Mouse (Mus musculus) neural tube, embryonic 10.5 days (tissue): ENCODE data around the gene Nav3.

Source experiments
- DNase-seq: peaks from one replicate; pipeline ENCODE4 v3.0.0-alpha.2; 2017; ENCODE audit warnings: low spot score; ENCODE audit errors: extremely low spot score

The Nav3 gene

DNA sequence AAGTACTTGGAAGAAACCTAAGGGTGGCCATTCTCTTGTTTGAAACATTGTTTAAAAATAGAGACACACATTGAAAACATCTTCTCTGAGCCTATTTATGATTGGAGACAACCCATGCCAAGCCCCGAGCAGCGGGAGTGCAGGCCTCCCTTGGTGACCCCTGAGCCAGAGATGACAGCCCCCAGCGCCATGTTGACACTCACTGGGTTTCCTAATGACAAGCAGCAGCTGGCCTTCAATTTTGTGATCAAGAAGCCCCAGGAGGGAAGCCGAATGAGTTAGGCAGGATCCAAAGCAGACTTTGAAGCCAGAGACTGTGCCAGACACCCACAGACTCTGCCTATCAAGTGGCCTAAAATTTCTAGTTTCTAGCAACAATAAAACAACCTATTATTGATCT, 263.1 kb downstream of the Nav3 start:
- DNase-seq = peak; percentile 16

DNA sequence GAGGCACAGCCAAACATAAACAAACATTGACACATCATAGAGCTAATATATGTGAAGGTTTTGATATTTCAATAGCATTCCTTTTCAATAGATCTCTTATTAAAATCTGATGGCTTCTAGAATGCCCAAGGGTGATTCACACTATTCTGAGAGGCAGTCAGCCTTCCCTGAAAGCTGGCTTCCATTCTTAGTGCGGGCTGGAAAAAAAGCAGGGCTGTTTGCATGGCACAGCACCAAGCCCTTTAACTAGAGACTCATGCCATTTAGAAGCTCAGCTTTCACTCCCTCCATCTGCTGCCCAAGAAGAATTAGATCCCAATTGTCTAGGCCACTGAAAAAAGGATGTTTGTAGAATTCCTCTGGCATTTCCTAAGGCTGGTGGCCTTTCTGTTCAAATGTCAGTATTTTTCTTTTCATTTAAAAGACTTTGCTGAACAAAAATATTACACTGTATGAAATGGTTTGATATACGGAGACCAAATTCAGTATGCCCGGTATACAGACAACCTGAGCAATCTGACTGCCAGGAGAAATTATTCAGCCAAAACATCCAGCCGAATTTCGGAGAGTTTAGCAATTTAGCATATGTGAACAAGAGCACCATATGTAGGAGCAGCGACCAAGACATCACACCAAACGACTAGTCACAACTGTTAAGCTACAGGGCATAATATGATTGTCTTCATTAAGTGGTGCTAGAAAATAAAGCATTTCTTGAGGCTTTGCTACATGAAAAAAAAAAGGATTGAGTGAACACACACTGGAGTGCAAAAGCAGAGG, 263.8 kb downstream of the Nav3 start:
- no peak for DNase-seq

- DNase-seq = no peak
Observed at GRCm38 (mm10) chr10:110186242-110186641, 269.8 kb downstream of the Nav3 start.

DNA sequence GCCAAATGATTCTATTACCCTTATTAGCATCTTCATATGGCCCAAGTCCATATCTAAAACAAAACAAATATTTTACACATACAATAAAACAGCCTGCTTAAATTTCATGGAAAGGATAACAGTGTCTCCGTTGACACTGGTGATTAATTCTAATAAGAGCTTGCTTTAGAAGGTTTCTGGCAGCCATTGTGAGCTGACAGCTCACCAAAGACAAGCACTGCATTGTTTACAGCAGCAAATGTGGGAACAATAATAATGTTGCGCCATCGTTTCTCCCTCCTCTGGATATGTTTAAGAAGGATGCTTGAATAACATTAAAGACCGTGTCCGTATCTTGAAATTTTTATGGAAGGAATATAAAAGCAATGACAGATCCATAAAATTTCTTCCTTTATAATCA, 280.1 kb downstream of the Nav3 start:
- DNase-seq = no peak

- DNase-seq = no peak
Observed at GRCm38 (mm10) chr10:110169416-110169815, 286.6 kb downstream of the Nav3 start.

DNA sequence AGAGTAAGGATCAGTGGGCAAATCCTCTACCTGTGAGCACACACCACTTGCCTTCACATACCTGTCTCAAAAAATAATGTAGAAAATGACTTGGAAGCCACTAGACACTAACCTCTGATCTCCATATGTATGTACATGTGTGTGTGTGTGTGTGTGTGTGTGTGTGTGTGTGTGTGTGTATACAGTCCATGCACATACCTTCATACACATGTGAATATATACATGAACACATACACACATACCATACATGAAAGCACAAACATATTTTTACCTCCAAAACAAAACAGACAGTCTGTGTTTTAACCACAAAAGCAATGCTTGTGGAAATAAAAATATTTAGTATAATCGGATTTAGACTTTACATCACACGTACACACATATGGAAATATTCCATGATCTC, 287.1 kb downstream of the Nav3 start:
- no peak for DNase-seq

- no peak for DNase-seq
Observed at GRCm38 (mm10) chr10:110162596-110162995, 293.4 kb downstream of the Nav3 start.

GRCm38 (mm10) chr10:110160894-110161293, 295.1 kb downstream of the Nav3 start:
- no peak for DNase-seq

GRCm38 (mm10) chr10:110159548-110159947, 296.5 kb downstream of the Nav3 start:
- DNase-seq = no peak

GRCm38 (mm10) chr10:110158122-110158521, 297.9 kb downstream of the Nav3 start:
- no peak for DNase-seq

- DNase-seq = no peak
Observed at GRCm38 (mm10) chr10:110156412-110156811, 299.6 kb downstream of the Nav3 start.

- no peak for DNase-seq
Observed at GRCm38 (mm10) chr10:110155494-110155893, 300.5 kb downstream of the Nav3 start.

DNA sequence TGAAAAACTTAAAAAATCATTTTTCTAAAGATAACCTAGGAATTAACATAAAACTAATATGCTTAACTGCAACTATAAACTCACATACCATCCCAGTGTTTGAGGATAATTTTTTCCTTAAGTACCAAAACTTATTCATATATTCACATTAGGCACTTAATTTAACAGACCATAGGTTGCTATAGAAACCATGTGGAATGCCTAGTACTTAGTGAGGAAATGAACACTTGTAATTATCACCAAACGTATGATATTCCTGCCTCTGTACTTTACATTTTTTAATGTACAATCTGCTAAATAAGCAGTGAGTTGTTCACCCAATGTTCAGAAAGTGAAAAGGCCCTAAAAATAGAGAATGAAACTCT, 301.1 kb downstream of the Nav3 start:
- no peak for DNase-seq

DNA sequence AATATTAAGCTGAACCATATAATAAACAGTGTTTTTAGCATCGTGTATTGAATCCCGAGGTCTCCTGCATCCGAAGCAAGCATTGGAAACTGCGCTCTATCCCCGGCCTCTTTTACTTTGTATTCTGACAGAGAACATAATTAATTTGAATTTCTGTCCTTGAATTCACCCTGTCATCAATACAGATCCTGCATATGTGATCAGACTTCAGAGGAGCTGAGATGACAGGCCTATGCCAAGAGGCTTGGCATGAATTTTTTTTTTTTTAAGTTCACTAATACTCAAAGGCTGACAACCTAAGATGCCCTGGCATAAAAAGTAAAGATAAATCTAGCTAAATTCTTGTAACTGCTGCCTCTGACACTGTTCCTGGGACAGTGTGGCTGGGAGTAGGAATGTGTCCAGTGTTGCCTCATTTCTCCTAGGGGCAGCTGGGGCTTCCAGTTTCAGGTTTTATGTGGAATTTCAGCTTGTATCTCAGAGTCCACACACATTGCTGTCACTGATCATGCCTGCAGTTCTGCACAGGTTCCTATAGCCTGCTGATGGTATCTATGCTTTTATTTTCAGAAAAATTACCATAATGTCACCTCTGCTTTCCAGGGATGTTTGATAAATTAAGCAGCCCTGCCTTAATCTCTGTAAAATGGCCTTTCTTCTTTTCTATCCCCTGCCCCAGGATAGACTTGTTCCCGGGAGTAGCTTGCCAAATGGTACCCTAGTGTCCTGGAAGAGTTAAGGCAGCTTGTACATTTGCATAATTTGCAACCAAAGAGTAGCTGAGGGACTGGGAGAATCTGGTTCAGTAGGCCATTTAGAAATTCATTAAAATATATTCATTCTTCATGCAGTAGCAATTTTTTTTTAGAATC, 301.8 kb downstream of the Nav3 start:
- no peak for DNase-seq

GRCm38 (mm10) chr10:110120572-110120971, 335.4 kb downstream of the Nav3 start:
- DNase-seq = no peak

DNA sequence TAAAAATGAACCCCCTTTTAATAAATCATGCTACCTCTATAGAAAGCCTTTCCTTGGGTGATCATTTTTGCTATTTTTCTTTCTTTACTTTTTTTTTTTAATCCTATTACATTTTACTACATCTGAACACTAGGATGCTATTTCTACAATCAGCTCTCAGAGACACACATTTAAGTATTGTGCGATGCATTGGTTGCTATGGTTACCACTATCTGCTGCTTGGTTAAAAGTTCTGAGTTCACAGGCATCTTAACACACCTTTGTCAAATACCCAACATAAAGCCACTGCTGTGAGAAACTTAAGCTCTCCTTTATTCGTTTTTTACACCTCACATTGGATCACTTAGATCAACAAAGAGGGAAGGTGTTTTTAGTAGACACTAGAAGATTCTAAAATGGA, 338.7 kb downstream of the Nav3 start:
- DNase-seq = no peak

- DNase-seq = no peak
Observed at GRCm38 (mm10) chr10:110112669-110113458, 343.1 kb downstream of the Nav3 start.

DNA sequence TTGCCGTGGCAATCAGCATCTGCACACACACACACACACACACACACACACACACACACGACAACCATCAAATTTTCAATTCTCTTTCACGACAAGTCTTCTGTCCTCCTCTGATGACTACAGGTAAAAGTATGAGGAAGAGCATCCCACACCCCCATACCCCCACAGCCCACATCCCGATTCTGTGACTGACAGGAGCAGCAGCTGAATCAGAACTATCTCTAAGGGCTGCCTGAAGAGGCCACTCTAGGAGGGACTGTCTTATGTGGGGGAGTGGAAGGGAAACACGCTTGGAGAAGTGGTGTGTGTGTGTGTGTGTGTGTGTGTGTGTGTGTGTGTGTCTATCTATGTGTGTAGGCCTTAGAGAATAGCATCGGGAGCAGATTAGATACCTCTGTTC, 352.7 kb downstream of the Nav3 start:
- no peak for DNase-seq

- DNase-seq = peak; percentile 19
Observed at GRCm38 (mm10) chr10:110102231-110102630, 353.8 kb downstream of the Nav3 start.

- DNase-seq = no peak
Observed at GRCm38 (mm10) chr10:110094433-110094832, 361.6 kb downstream of the Nav3 start.

- DNase-seq = no peak
Observed at GRCm38 (mm10) chr10:110088444-110089061, 367.5 kb downstream of the Nav3 start.
